Mouse (Mus musculus) hindbrain, embryonic 11.5 days (tissue): ENCODE data around the gene Rbm12. TPM values are rescaled to one million over a fixed set of nuclear protein-coding genes. Genes with fewer than 3 reads are reported as not detected.
A peak's percentile ranks its signal among the peaks of the same experiment; 100 is the strongest.

Experiments used
- ATAC-seq: fragments of 200-750 bp; cut with Nextera tagmentation; 2 replicates; pipeline ENCODE4 v1.8.0; 2017; ENCODE audit warnings: mild to moderate bottlenecking, moderate TSS enrichment, moderate library complexity; ENCODE audit not compliant: low FRiP score
- DNase-seq: peaks from one replicate; pipeline ENCODE4 v3.0.0-alpha.2; 2015; ENCODE audit warnings: low spot score
- H3K27ac ChIP-seq: fragments of 300-500 bp; sonication (generic); 2 replicates; pipeline ENCODE4 v1.5.1; 2014; ENCODE audit warnings: mild to moderate bottlenecking, low read depth, low read length
- H3K27me3 ChIP-seq: fragments of 300-500 bp; sonication (generic); 2 replicates; pipeline ENCODE4 v1.6.1; 2014; ENCODE audit warnings: mild to moderate bottlenecking, low read length, moderate library complexity, mixed read lengths; ENCODE audit not compliant: control insufficient read depth, insufficient read depth
- H3K36me3 ChIP-seq: fragments of 300-500 bp; sonication (generic); 2 replicates; pipeline ENCODE4 v1.6.1; 2014; ENCODE audit warnings: mild to moderate bottlenecking, low read length, moderate library complexity, mixed read lengths; ENCODE audit not compliant: control insufficient read depth, insufficient read depth
- H3K4me1 ChIP-seq: fragments of 300-500 bp; sonication (generic); replicated peaks from 2 replicates; pipeline ENCODE4 v1.6.1; 2014; ENCODE audit warnings: low read length, mixed read lengths; ENCODE audit not compliant: control insufficient read depth, insufficient read depth
- H3K4me2 ChIP-seq: fragments of 300-500 bp; sonication (generic); replicated peaks from 2 replicates; pipeline ENCODE4 v1.6.1; 2014; ENCODE audit warnings: mild to moderate bottlenecking, low read depth, low read length
- H3K4me3 ChIP-seq: fragments of 300-500 bp; sonication (generic); 2 replicates; pipeline ENCODE4 v1.5.1; 2014; ENCODE audit warnings: low read depth, low read length
- H3K9ac ChIP-seq: fragments of 300-500 bp; sonication (generic); 2 replicates; pipeline ENCODE4 v1.6.1; 2014; ENCODE audit warnings: low read depth, low read length
- H3K9me3 ChIP-seq: fragments of 300-500 bp; sonication (generic); 2 replicates; pipeline ENCODE4 v1.6.1; 2016; ENCODE audit warnings: low read length; ENCODE audit not compliant: control insufficient read depth
- WGBS: fragments of 180-500 bp; shearing (Covaris S2); extraction: QIAGEN DNeasy Blood & Tissue Kit; methylation state at CpG from one replicate; pipeline ENCODE4 v1.1.7; 2014; 5-methylcytosine and 5-hydroxymethylcytosine counted together
- polyA plus RNA-seq: library from polyadenylated mRNA; unstranded; fragments of >200 nt; fragmentation: Nextera tagmentation; extraction: Ambion mirVana; gene quantifications from 2 replicates; pipeline ENCODE4 v1.2.1, GENCODE M21; 2014

The Rbm12 gene
- polyA plus RNA-seq, 1 experiment from 2014 or later = 38.4 TPM

DNA sequence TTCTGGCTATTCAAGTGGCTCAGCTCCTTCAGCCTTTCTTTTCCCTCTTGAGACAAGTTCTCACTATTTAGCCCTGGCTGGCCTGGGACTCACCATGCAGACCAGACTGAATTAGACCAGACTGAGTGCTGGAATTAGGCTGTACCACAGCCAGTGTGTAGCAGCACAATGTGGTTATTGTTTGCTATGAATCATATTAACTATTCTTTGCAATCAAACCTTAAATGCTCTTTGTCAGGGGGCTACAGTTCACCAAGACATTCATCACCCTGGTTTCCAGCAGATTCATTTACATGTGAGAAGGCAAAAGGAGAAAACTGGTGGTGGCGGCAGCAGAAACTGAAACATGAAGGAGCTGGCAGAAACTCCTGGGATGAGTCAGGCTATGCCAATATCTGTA is 22.0 kb downstream of the Rbm12 start:
- 0 out of 2 replicates have a peak, but pooled peaks cover 2% of the 10 kb centered on the region for H3K4me1 ChIP-seq
- H3K27me3 ChIP-seq = no peaks in the 10 kb centered on the region
- DNase-seq (peak; percentile 15), ATAC-seq (peak; percentile 53; the same call in 1 of the 2 replicates)
- H3K4me3 ChIP-seq = no peak overlapping the region
- WGBS = 45% methylated on average over 1 of the region's 1 CpGs
- H3K36me3 ChIP-seq = no peaks in the 10 kb centered on the region
- H3K9ac ChIP-seq = no peak overlapping the region
- H3K9me3 ChIP-seq = no peaks in the 10 kb centered on the region
- no peak overlapping the region for H3K4me2 ChIP-seq
- H3K27ac ChIP-seq = no peak overlapping the region

DNA sequence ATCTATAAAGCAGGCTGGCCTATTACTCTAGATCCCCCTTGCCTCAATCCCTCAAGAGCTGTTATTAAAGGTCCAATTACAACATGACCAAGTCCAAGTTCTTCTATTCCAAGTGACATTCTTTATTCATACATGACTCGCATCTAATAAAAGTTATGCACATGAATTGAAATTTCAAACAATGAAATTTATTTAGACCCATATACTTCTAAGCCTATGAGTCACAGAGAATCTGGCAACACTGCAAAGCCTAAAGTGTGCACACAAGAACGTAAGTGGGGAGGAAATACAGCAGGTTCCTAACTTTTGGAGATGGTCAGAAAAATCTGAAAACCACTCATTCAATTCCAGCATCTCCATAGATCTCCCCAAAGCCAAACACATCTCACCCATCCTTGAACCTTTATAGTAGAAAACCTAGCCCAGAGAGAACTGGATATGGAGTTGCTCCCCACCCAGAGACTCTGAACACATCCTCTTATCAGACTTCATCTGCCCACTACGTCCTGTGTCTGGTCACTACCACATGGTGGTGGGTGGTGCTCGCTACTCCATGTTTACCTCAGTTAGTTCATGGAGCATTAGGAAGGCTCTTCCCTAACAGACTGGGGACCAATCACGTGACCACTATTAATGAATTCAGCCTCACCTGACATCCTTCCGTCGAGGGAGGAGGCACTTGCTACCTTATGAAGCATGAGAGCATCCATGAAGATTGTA is 24.2 kb downstream of the Rbm12 start:
- H3K36me3 ChIP-seq = no peaks in the 10 kb centered on the region
- WGBS = 89% methylated on average over 7 of the region's 7 CpGs
- H3K4me2 ChIP-seq = no peak overlapping the region
- H3K4me1 ChIP-seq = 0 out of 2 replicates have a peak, but pooled peaks cover 2% of the 10 kb centered on the region
- H3K27ac ChIP-seq = no peak overlapping the region
- DNase-seq (no peak), ATAC-seq (no peak)
- no peak overlapping the region for H3K4me3 ChIP-seq
- no peak overlapping the region for H3K9ac ChIP-seq
- no peaks in the 10 kb centered on the region for H3K27me3 ChIP-seq
- H3K9me3 ChIP-seq = no peaks in the 10 kb centered on the region

DNA sequence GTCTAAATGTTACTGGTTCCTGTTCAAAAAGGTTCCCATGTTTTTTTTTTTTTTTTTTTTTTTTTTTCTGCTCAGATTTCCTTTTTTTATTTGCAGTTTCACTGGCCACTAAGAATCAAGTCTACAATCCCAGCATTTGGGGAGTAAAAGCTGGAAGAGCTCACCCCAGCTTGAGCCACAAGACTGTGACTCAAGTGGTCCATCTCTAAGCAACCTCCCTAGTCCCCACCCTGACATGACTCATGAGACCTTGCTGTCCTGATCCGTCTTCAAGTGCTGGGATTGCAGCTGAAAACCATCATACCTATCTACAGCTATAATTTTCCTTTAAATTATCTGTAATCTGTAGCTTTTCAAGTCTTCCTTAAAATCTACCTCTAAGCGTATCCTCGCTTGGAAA is 27.2 kb downstream of the Rbm12 start:
- Histone ChIP-seq H3K36me3 (no peaks in the 10 kb centered on the region), H3K9ac (no peak overlapping the region), H3K4me1 (0 out of 2 replicates have a peak, but pooled peaks cover under 1% of the 10 kb centered on the region), H3K27ac (no peak overlapping the region), H3K4me3 (no peak overlapping the region), H3K27me3 (no peaks in the 10 kb centered on the region), H3K9me3 (no peaks in the 10 kb centered on the region), H3K4me2 (no peak overlapping the region)
- ATAC-seq (no peak), DNase-seq (no peak)
- 94% methylated on average over 3 of the region's 3 CpGs for WGBS

DNA sequence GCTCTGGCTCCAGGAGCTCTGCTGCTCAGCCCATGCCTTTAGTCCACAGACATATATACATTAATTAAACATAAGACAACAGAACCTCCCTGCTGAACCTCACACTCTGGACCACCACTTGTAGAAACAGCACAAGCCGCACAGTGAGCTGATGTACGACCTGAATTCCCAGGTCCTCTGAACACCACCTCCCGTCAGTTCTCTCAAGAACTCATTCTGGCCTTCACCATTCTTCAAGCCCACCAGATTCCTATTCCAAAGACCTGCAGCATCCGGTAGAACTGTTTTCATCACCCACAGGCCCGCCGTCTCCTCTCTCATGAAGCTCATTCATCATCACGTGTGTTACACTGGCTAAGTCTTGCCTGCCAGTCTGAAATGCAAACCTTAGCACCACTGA is 31.4 kb downstream of the Rbm12 start:
- DNase-seq = no peak
- H3K36me3 ChIP-seq = peaks cover 22% of the 10 kb centered on the region; the same call in 1 of the 2 replicates
- no peaks in the 10 kb centered on the region for H3K4me1 ChIP-seq
- no peaks in the 10 kb centered on the region for H3K27me3 ChIP-seq
- H3K9ac ChIP-seq = no peak overlapping the region
- no peak overlapping the region for H3K27ac ChIP-seq
- H3K4me3 ChIP-seq = no peak overlapping the region
- H3K9me3 ChIP-seq = no peaks in the 10 kb centered on the region
- H3K4me2 ChIP-seq = no peak overlapping the region
- WGBS = 91% methylated on average over 7 of the region's 7 CpGs
- ATAC-seq = no peak

DNA sequence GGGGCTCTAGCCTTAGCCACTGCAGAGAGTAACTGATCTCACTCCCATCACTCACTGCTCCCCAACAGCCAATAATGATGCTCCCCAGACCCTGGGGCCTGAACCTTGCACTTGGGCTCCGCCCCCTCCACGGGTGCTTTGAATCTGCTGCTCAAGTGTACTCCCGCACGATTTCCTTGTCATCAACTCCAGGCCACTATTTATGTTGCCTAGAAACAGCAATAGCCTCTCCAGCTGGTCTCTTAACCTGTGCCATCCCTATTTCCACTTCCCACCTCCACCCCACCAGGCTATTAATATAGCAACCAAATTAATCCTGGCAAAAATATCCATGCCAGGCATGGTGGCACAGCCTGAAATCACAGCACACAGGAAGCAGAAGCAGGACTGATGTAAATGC is 32.1 kb downstream of the Rbm12 start:
- H3K9me3 ChIP-seq = no peaks in the 10 kb centered on the region
- H3K36me3 ChIP-seq = peaks cover 23% of the 10 kb centered on the region; the same call in 1 of the 2 replicates
- H3K4me3 ChIP-seq = no peak overlapping the region
- no peak overlapping the region for H3K9ac ChIP-seq
- no peak overlapping the region for H3K4me2 ChIP-seq
- WGBS = 62% methylated on average over 4 of the region's 4 CpGs
- no peak for ATAC-seq
- no peaks in the 10 kb centered on the region for H3K27me3 ChIP-seq
- no peak overlapping the region for H3K27ac ChIP-seq
- DNase-seq = no peak
- no peaks in the 10 kb centered on the region for H3K4me1 ChIP-seq

DNA sequence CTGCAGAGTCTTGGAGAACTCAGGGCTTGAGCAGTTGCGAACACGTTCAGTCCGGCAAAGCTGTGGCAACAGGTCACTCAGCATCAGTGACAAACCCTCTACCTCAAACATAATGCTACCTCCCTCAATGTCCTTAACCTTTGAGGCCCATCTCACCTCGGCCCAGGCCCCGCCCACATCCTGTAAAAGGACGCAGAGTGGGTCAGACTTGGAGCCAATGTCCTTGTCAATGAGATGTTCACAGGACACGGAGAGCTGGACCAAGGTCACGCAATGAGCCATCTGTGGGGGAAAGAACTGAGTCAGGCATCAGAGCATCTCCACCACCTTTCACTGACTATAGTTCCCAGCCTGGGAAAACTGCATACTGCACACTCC is 32.6 kb downstream of the Rbm12 start:
- Histone ChIP-seq H3K4me2 (no peak overlapping the region), H3K36me3 (peaks cover 23% of the 10 kb centered on the region; the same call in 1 of the 2 replicates), H3K4me3 (no peak overlapping the region), H3K9me3 (no peaks in the 10 kb centered on the region), H3K27ac (no peak overlapping the region), H3K27me3 (no peaks in the 10 kb centered on the region), H3K9ac (no peak overlapping the region), H3K4me1 (no peaks in the 10 kb centered on the region)
- ATAC-seq (no peak), DNase-seq (no peak)
- 93% methylated on average over 8 of the region's 8 CpGs for WGBS

DNA sequence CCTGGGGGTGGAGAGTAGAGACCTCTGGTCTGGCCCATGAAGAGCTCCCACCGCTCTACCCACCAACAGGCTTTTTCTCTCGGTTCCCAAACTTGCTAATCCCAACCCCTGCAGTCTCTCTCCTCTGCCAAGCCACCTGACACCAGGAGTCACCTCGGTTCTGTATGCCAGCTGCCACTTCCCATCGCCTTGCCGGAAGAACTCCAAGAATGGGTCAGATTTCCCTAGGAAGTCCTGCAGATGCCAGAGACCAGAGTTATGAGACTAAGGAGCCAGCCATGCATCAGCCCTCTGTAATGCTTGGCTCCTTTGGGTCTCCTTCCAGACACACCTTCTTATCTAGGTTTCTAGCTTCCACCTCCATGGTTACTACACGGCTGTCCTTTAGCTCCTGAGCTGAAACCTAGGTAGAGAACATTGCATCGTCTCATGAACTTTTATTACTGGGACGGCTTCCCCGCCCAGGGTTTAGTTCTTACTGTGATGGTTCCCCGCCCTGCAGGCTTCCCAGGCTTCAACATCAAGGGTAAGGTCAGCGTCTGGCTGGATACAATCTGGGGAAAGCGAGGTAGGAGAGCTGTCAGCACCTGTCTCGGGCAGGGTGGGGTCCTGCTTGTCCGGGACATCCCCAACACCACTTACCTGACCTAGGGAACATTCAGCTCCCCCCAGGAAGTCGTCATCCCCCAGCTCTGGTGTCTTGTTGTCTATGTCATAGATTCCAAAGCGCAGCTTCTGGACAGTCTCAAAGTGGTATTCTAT is 33.2 kb downstream of the Rbm12 start:
- H3K9ac ChIP-seq = no peak overlapping the region
- no peaks in the 10 kb centered on the region for H3K4me1 ChIP-seq
- 95% methylated on average over 16 of the region's 16 CpGs for WGBS
- no peak overlapping the region for H3K4me3 ChIP-seq
- H3K4me2 ChIP-seq = no peak overlapping the region
- DNase-seq = no peak
- no peak for ATAC-seq
- H3K27ac ChIP-seq = no peak overlapping the region
- H3K36me3 ChIP-seq = peaks cover 23% of the 10 kb centered on the region; the same call in 1 of the 2 replicates
- H3K27me3 ChIP-seq = no peaks in the 10 kb centered on the region
- H3K9me3 ChIP-seq = no peaks in the 10 kb centered on the region

DNA sequence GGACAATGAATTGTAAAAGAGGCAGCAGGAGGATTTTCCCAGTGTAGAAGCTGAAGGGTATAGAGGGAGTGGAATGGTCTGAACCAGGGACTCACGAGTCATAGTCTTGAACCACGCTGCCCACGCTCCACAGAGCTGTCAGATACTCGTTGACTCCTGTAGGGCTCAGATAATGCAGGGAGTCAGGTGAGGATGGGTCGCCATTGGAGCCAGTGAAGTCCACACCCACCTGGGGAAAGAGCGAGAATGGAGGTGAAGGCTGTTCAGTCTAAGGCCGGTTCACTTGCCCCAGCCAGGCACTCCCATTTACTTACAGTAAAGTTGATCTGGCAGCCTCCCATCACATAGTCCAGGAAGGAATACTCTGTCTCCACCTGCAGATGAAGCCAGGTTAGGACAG is 34.3 kb downstream of the Rbm12 start:
- Histone ChIP-seq H3K36me3 (peaks cover 25% of the 10 kb centered on the region; the same call in 1 of the 2 replicates), H3K4me1 (no peaks in the 10 kb centered on the region), H3K4me2 (no peak overlapping the region), H3K27ac (no peak overlapping the region), H3K27me3 (no peaks in the 10 kb centered on the region), H3K9me3 (no peaks in the 10 kb centered on the region), H3K9ac (no peak overlapping the region), H3K4me3 (no peak overlapping the region)
- DNase-seq (no peak), ATAC-seq (no peak)
- 91% methylated on average over 7 of the region's 7 CpGs for WGBS
